Mouse (Mus musculus) forebrain, embryonic 14.5 days (tissue): ENCODE data around the gene Hyal2. TPM values are rescaled to one million over a fixed set of nuclear protein-coding genes. Genes with fewer than 3 reads are reported as not detected.
"Not testable (repeated sequence)": the region's sequence is repeated elsewhere in the genome, so short reads cannot be mapped to it uniquely, and the experiment has no call there.

Experiments
- ATAC-seq: fragments of 200-750 bp; cut with Nextera tagmentation; 2 replicates; pipeline ENCODE4 v1.8.0; 2017; ENCODE audit warnings: mild to moderate bottlenecking, moderate library complexity
- DNase-seq: peaks from one replicate; pipeline ENCODE4 v3.0.0-alpha.2; 2015; ENCODE audit warnings: low spot score
- H3K27ac ChIP-seq: fragments of 300-500 bp; sonication (generic); 2 replicates; pipeline ENCODE4 v1.5.1; 2014; ENCODE audit warnings: low read depth, mild to moderate bottlenecking, control low read depth, low read length, moderate library complexity
- H3K27me3 ChIP-seq: fragments of 300-500 bp; sonication (generic); replicated peaks from 2 replicates; pipeline ENCODE4 v1.6.1; 2014; ENCODE audit warnings: low read length, control low read depth, mixed read lengths; ENCODE audit not compliant: control insufficient read depth, insufficient read depth
- H3K36me3 ChIP-seq: fragments of 300-500 bp; sonication (generic); 2 replicates; pipeline ENCODE4 v1.6.1; 2014; ENCODE audit warnings: low read length, control low read depth; ENCODE audit not compliant: control insufficient read depth, insufficient read depth
- H3K4me1 ChIP-seq: fragments of 300-500 bp; sonication (generic); 2 replicates; pipeline ENCODE4 v1.6.1; 2014; ENCODE audit warnings: antibody characterized with exemption, low read length, control low read depth; ENCODE audit not compliant: control insufficient read depth, insufficient read depth
- H3K4me2 ChIP-seq: fragments of 300-500 bp; sonication (generic); 2 replicates; pipeline ENCODE4 v1.6.1; 2014; ENCODE audit warnings: mild to moderate bottlenecking, control low read depth, low read length
- H3K4me3 ChIP-seq: fragments of 300-500 bp; sonication (generic); 2 replicates; pipeline ENCODE4 v1.5.1; 2014; ENCODE audit warnings: low read depth, low read length, control low read depth
- H3K9ac ChIP-seq: fragments of 300-500 bp; sonication (generic); 2 replicates; pipeline ENCODE4 v1.6.1; 2014; ENCODE audit warnings: mild to moderate bottlenecking, low read length, control low read depth, moderate library complexity
- H3K9me3 ChIP-seq: fragments of 300-500 bp; sonication (generic); replicated peaks from 2 replicates; pipeline ENCODE4 v1.6.1; 2016; ENCODE audit warnings: low read length, control low read depth, mixed read lengths; ENCODE audit not compliant: control insufficient read depth
- WGBS: fragments of 180-500 bp; shearing (Covaris S2); extraction: QIAGEN DNeasy Blood & Tissue Kit; methylation state at CpG from one replicate; pipeline ENCODE4 v1.1.7; 2014; 5-methylcytosine and 5-hydroxymethylcytosine counted together
- polyA plus RNA-seq: library from polyadenylated mRNA; unstranded; fragments of >200 nt; fragmentation: Nextera tagmentation; extraction: Ambion mirVana; gene quantifications from 2 replicates; pipeline ENCODE4 v1.2.1, GENCODE M21; 2014

Hyal2 gene
- polyA plus RNA-seq, 1 experiment from 2014 or later, result 109 TPM

- Histone ChIP-seq H3K9me3 (no peaks in the 10 kb centered on the region), H3K4me2 (peak overlapping the region; percentile 89), H3K9ac (peak overlapping the region; percentile 88), H3K36me3 (peaks cover 31% of the 10 kb centered on the region), H3K4me1 (peaks cover 31% of the 10 kb centered on the region), H3K27ac (peak overlapping the region; percentile 82), H3K27me3 (peaks cover 30% of the 10 kb centered on the region), H3K4me3 (peak overlapping the region; percentile 63)
- DNase-seq, result no peak
- no peak for ATAC-seq
- WGBS, result under 1% methylated on average over 23 of the region's 23 CpGs
Measured at GRCm38 (mm10) chr9:107555031-107555457, 12.7 kb upstream of the Hyal2 start.

GRCm38 (mm10) chr9:107555701-107556100 is 12.0 kb upstream of the Hyal2 start:
- H3K9me3 ChIP-seq, result no peaks in the 10 kb centered on the region
- H3K4me2 ChIP-seq, result peak overlapping the region; percentile 89
- peaks cover 25% of the 10 kb centered on the region for H3K27me3 ChIP-seq
- no peak overlapping the region for H3K27ac ChIP-seq
- H3K4me1 ChIP-seq, result peaks cover 31% of the 10 kb centered on the region
- peak overlapping the region; percentile 63 for H3K4me3 ChIP-seq
- DNase-seq, result no peak
- H3K36me3 ChIP-seq, result peaks cover 38% of the 10 kb centered on the region
- peak overlapping the region; percentile 88 for H3K9ac ChIP-seq
- no peak for ATAC-seq
- 43% methylated on average over 2 of the region's 2 CpGs for WGBS

GRCm38 (mm10) chr9:107556346-107556745 is 11.4 kb upstream of the Hyal2 start:
- ATAC-seq (no peak), DNase-seq (no peak)
- peak overlapping the region; percentile 41; the same call in 1 of the 2 replicates for H3K9ac ChIP-seq
- no peak overlapping the region for H3K27ac ChIP-seq
- peaks cover 19% of the 10 kb centered on the region for H3K27me3 ChIP-seq
- WGBS, result 84% methylated on average over 3 of the region's 3 CpGs
- H3K4me3 ChIP-seq, result 0 out of 2 replicates have a peak overlapping the region, but pooled peaks have one; percentile 63
- peaks cover 29% of the 10 kb centered on the region for H3K4me1 ChIP-seq
- H3K4me2 ChIP-seq, result peak overlapping the region; percentile 89; the same call in 1 of the 2 replicates
- H3K36me3 ChIP-seq, result peaks cover 44% of the 10 kb centered on the region
- H3K9me3 ChIP-seq, result no peaks in the 10 kb centered on the region

GRCm38 (mm10) chr9:107563029-107563581 is 4.6 kb upstream of the Hyal2 start, which contains the start of gene Tusc2:
Gene Tusc2, plus strand, starts transcription at chr9:107563255.
- Histone ChIP-seq H3K27me3 (no peaks in the 10 kb centered on the region), H3K36me3 (peaks cover 65% of the 10 kb centered on the region)
- peak; percentile 98 for ATAC-seq

GRCm38 (mm10) chr9:107565556-107565955 is 2.2 kb upstream of the Hyal2 start:
- 46% methylated on average over 5 of the region's 5 CpGs for WGBS
- not testable (repeated sequence) for DNase-seq, H3K9ac ChIP-seq, H3K4me2 ChIP-seq, H3K27me3 ChIP-seq, H3K27ac ChIP-seq, H3K4me3 ChIP-seq, ATAC-seq, H3K9me3 ChIP-seq
- peaks cover 24% of the 10 kb centered on the region for H3K4me1 ChIP-seq
- peaks cover 41% of the 10 kb centered on the region for H3K36me3 ChIP-seq

More at GRCm38 (mm10) chr9:107563029-107563581, 4.6 kb upstream of the Hyal2 start, which contains the start of gene Tusc2:
- DNase-seq, result peak; percentile 96
- WGBS, result under 1% methylated on average over 46 of the region's 46 CpGs
- Histone ChIP-seq H3K9me3 (no peaks in the 10 kb centered on the region), H3K4me1 (peaks cover 14% of the 10 kb centered on the region), H3K4me2 (peak within 1 kb of the TSS; percentile 75), H3K27ac (no peak within 1 kb of the TSS; the same call in 1 of the 2 replicates), H3K9ac (peak within 1 kb of the TSS; percentile 76), H3K4me3 (peak within 1 kb of the TSS; percentile 71)

- ATAC-seq (no peak), DNase-seq (peak; percentile 73)
- 60% methylated on average over 15 of the region's 15 CpGs for WGBS
- no peak overlapping the region for H3K9ac ChIP-seq
- no peaks in the 10 kb centered on the region for H3K9me3 ChIP-seq
- H3K27me3 ChIP-seq, result no peaks in the 10 kb centered on the region
- H3K4me2 ChIP-seq, result 0 out of 2 replicates have a peak overlapping the region, but pooled peaks have one; percentile 0
- H3K27ac ChIP-seq, result no peak overlapping the region
- H3K36me3 ChIP-seq, result peaks cover 41% of the 10 kb centered on the region
- no peak overlapping the region for H3K4me3 ChIP-seq
- H3K4me1 ChIP-seq, result peaks cover 31% of the 10 kb centered on the region
Measured at GRCm38 (mm10) chr9:107566041-107566709, 1.6 kb upstream of the Hyal2 start.

GRCm38 (mm10) chr9:107566855-107567254 is 890 bp upstream of the Hyal2 start:
- peaks cover 41% of the 10 kb centered on the region for H3K36me3 ChIP-seq
- 64% methylated on average over 3 of the region's 3 CpGs for WGBS
- no peak overlapping the region for H3K27ac ChIP-seq
- H3K9me3 ChIP-seq, result no peaks in the 10 kb centered on the region
- ATAC-seq (no peak), DNase-seq (no peak)
- peaks cover 31% of the 10 kb centered on the region for H3K4me1 ChIP-seq
- H3K4me3 ChIP-seq, result no peak overlapping the region
- no peak overlapping the region for H3K9ac ChIP-seq
- H3K4me2 ChIP-seq, result no peak overlapping the region
- no peaks in the 10 kb centered on the region for H3K27me3 ChIP-seq

- Histone ChIP-seq H3K27me3 (no peaks in the 10 kb centered on the region), H3K4me1 (peaks cover 29% of the 10 kb centered on the region), H3K4me3 (peak overlapping the region; percentile 88), H3K4me2 (peak overlapping the region; percentile 92), H3K9ac (peak overlapping the region; percentile 92), H3K36me3 (peaks cover 51% of the 10 kb centered on the region), H3K9me3 (no peaks in the 10 kb centered on the region), H3K27ac (peak overlapping the region; percentile 77)
- ATAC-seq, result peak; percentile 91
- under 1% methylated on average over 41 of the region's 41 CpGs for WGBS
- DNase-seq, result peak; percentile 95
Measured at GRCm38 (mm10) chr9:107568331-107569261, 851 bp downstream of the Hyal2 start.
